Mouse (Mus musculus) kidney, adult 9 months (tissue): ENCODE data around the gene Ube4b.
A peak's percentile ranks its signal among the peaks of the same experiment; 100 is the strongest.

Experiments used
- DNase-seq: peaks from one replicate; pipeline ENCODE4 v3.0.0; 2022

The Ube4b gene

DNA sequence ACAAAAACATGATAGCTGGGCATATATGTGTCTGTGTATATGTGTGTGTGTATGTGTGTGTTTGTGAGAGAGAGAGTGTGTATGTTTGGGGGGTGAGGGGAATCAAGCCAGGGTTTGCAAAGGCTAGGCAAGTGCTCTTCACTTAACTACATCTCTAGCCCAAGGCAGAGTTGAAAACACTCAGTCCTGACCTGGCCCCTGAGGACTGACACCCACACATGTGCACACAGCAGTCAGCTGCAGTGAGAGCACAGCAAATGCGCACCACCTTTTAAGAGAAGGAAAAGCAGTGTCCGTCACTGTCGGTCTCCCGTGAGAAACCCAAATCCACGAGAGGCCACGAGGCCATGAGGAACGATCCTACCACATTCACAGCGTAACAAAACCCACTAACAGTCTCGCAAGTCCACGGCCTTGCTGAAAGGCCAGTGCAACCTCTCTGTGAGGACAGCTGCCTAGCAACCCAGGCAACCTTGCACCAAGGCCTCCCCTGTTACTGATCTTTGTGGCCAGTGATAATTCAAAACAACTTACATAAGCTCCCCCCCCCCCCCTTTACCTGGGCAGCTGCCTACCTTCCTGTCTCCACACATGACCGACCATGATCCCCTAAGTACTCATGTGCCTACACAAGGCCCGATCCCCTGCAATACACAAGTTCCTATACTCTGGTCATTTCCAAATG lies 33.1 kb downstream of the Ube4b start:
- peak; percentile 69 for DNase-seq

DNA sequence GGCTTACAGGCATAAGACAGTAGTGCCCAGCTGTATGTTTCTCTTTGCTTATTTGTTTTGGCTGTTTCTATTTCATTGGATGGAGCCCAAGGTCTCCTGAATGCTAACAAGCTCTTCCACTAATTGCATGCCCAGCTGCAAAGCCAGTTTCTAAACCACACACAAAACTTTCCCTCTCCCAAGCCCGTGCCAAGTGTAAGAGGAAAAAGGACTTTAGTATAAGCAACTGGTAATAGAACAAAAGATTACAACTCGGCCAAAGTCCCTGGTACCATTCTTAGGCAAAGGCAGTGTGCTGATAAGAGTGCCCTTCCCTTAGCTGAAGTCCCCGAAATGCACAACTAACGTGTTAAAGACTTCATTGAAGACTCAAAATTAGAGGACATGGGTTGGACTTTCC lies 34.2 kb downstream of the Ube4b start:
- DNase-seq, result no peak

DNA sequence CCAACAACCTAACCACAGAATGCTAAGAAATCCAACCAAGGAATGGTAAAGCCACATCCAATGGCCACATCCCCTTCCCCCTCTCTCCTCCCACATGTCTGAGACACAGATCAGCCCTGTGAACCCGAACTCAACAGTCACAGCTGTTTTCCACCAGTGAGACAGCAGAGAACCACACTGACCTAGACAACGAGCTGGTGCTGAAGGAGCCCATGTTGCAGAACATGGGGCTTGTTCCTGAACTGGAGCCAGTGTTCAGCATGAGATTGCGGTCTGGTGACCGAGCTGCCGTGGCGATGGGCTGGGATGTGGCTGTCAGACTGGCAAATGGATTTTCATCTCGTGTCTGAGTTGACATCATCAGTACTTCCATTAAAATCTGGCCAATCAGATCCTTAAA lies 45.5 kb downstream of the Ube4b start:
- no peak for DNase-seq

DNA sequence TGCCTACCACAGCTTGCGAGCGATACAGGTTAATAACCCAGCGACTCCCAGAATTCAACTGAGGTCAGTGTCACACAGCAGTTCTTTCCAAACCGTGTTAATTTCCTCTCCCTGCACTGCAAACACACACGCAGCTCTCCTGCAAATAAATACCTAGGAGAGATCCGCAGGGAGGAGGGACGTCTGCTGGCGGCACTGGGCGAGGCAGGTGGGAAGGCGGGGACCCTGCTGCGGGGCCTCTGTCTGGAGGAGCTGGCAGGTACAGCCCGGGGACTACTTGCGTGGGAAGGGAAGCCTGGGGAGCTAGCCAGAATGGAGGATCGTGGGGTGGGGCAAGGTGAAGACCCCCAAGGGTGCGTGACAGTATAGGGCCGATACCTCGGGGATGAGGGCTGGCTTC lies 46.7 kb downstream of the Ube4b start:
- no peak for DNase-seq

DNA sequence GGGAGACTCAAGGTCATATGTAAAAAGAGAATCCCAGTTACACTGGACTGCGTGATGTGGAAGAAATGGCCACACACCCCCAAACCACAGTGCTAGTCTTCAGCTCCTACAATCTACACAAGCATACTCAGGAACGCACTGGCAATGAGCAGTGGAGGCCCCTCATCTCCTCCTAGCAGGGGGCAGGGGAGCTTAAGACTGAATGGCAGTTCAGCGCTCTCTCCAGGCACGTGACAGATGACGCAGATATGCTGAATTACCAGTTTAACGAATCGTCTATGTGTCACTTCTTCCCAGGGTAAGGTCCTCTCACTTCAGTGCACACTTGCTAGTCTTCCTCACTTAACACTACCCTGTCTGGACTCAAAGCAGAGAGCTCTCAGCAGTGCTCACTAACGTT lies 47.7 kb downstream of the Ube4b start:
- no peak for DNase-seq

DNA sequence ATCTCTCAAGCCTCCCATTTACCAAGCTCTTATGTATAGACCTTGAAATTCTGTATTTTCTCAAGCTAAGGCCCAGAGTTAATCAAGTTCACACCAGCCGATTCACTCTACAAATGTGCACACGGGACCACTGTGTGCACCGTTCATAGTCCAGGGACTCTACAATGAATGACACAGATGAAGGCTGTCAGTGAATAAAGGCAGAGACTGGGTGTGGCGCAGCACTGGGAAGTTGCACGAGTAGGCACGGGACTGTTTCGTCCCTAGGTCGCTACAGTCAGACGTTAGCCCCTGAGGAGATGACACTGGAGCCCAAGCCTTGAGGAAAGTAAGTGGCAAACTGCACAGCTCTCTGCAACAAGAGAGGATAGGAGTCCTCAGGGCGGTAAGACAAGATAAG lies 50.5 kb downstream of the Ube4b start:
- DNase-seq, result no peak

DNA sequence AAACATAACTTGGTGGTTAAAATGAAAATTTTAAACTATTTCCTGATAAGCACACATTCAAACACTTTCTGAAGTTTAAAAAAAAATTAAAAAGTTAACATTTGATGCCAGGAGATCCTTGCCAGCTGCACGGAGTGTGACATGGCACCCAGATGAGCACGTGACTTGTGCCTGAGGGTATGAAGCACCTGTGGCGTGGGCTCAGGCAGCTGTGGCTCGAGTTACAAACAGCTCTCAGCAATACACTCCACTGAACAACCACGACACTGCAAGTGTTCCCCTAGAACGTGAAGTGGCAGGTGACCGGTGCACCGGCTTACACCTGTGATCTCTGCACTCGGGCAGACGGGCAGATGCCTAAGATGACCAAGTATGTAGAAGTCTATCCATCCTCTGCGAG lies 51.9 kb downstream of the Ube4b start:
- DNase-seq, result no peak

DNA sequence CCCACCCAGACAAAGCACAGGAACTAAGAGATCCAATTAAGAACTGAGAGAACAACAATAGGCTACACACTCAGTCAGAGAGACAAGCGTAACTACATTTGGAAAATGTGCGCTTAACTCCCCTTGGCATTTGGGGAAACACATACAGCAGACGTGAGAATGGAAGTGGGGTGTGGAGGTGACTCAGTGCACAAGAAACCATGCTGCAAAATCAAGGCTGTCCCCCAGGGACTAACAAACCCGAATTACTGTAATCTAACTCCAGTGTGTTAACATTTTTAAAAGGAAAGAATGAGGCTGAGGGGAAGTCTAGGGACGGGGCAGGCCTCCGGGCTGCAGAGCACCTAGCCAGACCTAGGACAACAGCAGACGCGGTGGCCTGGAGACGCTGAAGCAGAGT lies 52.6 kb downstream of the Ube4b start:
- no peak for DNase-seq

DNA sequence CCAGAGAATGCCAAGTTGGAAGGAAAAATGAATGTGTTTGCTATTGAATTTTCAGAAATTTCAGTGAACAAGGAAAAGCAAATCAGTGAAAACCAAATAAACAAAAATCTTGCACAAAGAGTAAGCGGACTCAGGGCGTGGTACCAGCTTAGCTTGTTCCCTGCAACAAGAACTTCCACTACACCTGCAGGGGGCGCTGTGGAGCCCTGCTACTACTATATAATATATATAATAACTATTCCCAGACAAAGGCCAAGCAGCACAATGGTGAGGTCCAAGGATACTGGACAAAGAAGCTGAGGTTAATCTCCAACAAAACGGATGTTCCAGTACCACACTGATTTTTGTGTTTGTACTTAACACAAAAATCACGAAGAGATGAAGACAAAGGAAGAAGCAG lies 53.1 kb downstream of the Ube4b start:
- peak; percentile 59 for DNase-seq

DNA sequence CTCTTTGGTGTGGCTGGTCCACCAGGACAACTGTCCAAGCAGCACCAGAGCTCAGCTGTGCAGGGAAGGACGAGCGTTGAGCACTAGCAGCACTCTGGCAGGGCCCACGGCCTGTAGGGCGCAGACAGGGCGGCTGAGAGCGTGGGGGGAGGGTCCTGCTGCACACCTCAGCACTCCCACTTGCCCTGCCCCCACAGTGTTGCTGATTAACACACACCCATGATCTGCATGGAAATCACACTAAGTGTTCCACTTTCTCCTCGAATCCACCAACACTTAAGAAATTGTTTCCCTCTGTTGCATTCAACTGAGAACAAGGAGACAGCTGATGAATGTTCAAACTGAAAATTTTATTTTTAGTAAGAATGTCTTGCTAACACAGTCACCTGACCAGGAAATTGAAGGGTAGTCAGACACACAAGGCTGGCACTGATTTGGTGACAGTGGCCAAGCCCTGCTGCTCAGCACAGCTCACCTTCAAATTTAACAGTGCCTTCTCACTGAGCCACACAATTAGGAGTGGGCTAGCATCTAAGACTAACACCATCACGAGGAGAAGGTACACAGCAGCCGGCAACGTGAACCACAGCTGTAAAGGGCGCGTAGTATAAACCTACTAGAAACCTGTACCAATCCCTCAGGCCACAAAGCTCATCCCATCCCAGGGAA lies 60.7 kb downstream of the Ube4b start:
- DNase-seq, result peak; percentile 33

DNA sequence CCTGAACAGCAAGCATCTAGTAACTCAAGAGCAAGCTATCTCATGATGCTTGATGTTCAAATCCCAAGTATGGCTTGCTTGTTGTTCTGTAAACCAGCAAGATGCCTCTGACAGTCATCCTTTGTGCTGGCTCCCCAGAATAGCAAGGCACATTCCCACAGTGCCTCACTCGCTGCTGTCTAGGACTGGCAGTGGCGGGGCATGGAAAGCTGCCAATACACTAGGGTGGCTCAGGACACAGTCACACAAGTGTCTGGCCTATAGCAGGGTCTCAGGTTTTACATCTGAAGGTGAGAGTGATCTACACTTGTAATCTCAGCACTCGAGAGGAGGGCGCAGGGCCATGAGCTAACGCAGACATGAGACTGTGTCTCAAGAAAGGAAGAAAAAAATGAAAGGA lies 61.7 kb downstream of the Ube4b start:
- DNase-seq, result no peak

DNA sequence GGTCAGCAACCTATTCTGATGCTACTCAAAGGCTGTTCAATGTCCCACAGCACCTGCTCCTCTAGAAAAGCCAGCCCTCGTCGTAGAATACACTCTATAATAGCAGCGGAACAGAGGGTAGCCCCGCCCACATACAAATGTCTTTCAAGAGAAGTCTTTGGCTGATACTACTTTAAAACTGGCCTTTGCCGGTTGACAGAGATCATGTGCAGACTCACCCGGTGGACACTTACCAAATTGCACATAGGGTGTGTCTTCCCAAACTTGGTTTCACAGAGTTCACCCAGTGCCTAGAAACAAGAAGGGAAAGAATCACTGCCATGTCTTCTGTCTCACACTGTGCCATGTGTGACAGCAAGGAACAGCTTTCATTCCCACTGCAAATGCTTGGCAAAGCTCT lies 65.5 kb downstream of the Ube4b start:
- no peak for DNase-seq

DNA sequence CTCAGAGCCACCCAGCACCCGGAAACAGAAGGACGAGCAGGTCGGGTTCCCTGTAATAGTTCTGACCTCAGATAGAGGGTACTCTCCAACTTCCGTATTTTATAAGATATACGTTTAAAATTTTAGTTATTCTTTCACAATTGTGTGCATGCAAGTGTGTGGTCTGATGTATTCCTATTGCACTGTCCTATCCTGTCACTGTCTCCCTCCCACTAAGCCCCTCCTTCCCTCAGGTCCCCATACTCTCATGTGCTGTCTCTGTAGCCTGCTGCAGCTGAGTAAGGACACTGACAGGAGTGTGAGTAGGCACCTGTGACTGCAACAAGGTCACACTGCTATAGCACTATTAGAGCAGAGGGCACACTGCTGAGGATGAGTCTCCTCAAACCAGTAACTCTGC lies 65.9 kb downstream of the Ube4b start:
- DNase-seq, result no peak

DNA sequence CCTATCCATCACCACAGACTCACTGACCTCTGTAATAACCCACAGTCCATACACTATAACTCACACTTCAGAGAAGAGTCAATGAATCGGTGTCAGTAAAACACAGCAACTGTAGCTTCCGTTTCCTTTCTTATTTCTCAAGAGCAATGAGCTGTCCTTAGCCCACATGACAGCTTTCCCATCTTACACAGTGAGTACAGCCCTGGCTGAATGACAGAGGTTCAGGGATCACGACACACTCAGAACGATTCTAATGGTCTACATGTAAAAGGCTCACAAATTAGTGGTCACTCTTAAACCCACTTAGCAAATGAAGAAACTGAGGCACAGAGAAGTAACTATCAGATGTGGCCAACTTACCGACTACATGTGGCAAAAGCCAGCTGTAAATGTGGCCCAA lies 68.6 kb downstream of the Ube4b start:
- no peak for DNase-seq

DNA sequence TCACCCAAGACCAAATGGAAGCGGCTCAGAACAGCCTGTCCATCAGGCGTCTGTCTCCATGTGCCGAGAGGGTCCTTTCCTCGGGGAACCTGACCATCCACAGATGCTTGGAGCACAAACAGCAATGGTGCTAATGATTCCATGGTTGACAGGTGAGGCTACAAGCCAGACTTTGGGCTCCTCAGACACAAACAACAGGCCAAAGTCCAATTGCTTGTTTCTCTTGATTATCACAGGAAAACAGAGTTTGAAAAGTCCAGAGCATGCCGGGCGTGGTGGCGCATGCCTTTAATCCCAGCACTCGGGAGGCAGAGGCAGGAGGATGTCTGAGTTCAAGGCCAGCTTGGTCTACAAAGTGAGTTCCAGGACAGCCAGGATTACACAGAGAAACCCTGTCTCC lies 71.9 kb downstream of the Ube4b start:
- DNase-seq, result peak; percentile 65

DNA sequence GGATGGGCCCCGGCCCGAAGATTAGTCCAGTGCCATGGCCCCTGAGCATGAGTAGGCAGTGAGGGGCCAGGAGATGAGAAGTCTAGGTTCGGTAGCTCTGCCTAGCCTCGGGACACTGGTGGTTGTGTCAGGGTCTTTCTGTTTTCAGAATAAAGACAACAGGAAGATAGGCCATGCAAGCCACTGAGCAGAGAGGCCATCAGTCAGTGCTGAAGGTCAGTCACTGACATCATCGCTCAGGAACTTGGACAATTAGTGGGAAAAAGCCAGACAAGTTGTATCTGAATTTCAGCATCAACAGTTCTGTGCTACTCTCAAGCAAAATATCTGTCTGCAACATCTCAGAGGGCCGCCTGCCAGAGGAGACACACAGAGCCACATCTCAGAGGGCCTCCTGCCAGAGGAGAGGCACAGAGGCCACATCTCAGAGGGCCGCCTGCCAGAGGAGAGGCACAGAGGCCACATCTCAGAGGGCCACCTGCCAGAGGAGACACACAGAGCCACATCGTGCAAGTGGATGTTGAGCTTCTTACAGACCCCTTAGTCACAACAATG lies 74.9 kb downstream of the Ube4b start:
- no peak for DNase-seq

DNA sequence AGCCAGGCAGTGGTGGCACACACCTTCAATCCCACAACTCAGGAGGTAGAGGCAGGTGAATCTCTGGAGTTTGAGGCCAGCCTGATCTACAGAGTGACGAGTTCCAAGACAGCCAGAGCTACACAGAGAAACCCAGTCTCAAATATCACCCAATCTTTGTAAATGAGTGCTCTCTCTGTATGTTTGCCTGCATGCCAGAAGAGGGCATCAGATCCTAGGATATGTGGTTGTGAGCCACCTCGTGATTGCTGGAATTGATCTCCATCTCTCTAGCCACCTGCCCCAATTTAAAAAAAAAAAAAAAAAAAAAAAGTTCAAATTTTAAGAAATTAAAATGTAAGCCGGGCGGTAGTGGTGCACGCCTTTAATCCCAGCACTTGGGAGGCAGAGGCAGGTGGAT lies 77.6 kb downstream of the Ube4b start:
- DNase-seq, result no peak

DNA sequence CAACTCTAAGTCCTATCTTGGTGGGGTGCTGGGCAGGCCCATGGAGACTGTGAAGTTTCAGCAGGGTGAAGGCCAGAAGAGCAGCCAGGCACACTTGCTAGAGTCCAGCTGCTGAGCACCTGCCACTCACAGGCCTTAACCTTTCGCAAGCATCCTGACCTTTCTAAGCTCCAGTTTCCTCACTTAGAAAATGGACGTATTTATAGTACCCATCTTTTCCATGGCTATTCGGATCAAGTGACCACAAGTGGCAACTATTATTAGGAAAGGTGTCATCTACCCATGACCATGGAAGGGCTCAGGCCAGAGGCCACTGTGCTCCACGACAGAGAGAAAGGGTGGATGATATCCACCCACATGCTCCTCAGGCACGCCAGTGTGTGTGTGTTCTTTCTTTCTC lies 80.7 kb downstream of the Ube4b start:
- no peak for DNase-seq

DNA sequence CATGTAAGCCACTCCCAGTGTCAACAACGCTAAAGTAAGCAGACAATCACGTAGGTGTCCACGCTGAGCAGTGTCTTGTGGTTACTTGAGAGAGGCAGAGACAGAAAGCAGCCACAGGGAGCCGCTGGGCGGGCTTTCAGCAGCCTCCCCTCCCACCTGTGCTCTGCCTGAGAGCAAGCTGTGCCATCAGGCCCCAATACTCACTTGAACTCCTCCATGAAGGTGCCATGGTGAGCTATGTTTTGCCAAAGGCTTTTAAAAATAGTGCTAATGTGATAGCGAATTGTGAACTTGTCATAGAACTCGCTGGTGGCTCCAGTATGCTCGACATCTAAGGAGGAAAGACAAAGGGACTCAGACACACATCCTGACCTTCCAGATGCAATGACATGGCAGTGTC lies 82.2 kb downstream of the Ube4b start:
- no peak for DNase-seq

DNA sequence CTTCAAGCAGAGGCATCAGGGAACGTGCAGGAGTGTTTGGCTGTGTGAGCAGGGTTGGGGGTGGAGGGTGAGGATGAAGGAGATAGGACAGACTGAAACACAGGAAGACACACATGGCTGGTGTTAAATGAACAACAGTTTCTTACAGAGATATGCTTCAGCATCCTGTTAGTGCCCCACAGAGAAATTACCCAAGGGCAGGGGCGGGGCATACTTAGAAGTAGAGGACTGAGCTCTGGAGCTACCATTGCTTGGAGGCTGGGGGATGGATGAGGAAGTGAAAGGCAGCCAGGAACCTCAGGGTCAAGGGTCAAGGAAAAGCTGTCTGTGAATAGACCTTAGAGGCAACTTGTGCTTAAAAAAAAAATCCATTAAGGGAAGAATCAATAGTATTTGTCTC lies 85.9 kb downstream of the Ube4b start:
- DNase-seq, result no peak

DNA sequence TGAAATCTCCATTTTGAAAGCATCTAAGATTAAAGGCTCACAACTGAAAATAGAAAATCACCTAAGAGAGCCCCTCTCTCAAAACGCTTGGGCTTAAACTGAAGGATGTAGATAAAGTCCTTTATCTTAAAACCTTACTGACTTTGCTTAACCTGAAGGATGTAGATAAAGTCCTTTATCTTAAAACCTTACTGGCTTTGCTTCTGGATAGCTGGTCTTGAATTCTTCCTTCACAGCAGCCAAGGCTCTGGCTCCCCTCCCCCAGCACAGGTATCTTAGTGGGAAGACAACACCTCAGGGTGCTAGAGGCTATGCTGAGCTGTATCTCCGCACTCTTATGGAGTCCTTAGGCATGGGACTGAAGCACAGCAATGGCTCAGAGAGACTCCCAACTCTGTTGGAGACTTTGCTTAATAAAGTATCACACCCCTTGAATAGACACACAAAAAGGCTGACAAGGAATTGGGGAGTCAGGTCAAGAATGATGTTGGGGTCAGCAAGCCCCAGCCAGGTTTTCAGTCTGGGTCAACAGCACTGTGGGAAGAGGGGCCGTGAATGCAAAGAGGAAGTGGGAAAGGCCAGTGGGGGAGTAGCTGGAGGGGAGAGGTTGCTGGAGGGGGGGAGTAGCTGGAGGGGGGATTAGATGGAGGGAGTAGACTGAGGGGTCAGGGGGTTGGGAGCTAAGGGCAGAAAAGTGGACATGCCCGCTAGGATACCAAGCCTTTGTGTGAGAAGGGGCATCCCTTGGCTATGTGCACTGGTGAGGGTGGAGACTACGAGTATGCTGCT lies 86.9 kb downstream of the Ube4b start:
- DNase-seq, result no peak

DNA sequence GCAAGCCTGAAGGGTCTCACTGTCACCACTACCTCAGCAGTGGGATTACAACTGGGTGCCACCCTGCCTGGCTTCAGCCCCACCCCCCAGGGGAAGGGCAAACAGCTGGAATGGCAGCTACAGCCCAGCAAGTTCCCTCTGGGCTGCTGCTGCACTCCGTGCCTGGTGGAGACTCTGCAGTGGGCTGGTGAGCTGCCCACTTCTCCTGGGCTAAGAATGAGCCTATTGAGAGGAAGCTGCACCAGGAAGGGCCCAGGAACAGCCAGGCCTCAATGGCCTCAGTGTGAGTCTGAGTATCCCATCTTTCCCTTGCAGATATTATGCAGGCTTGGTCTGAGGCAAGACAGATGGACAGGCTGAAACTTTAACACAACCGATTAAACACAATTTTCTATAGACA lies 88.4 kb downstream of the Ube4b start:
- no peak for DNase-seq

DNA sequence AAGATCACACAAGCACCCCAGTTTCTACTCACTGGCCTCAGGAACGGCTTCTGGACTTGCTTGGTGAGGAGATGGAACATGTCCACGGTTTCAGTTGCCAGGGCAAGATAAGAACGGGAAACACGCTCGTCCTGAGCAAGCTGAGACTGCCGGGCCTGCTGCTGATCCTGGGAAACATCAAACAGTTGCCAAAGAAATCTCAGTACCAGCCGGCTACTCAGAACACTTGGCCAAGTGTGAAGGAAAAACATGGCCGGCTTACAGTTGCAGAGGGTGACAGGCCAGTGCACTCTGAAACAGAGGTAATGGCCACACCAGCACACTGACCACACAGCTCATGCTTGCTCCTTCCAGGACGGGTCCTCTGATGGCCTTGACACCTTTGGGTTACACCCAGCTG lies 89.2 kb downstream of the Ube4b start:
- no peak for DNase-seq

DNA sequence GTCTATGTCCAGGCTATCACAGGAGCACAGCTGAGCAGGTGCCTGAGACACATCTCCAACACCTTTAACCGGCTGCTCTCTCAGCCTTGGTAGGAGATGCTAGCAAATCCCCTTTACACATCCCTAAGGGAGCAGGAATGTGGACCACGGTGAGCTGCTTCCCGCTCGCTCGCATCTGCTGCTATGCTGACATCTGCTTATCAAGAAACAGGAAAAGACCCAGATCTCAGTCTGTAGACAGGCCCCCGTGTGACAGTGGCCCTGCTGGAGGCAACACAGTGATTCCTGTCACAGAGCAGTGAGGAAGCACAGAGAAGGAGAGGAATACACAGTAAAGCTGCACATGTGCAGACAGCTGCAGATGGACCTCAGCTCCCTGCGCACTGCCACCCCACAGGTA lies 90.2 kb downstream of the Ube4b start:
- no peak for DNase-seq
